Mouse (Mus musculus): ENCODE measurements around the gene Ajm1. TPM values are rescaled to one million over a fixed set of nuclear protein-coding genes. Genes with fewer than 3 reads are reported as not detected.

The Ajm1 gene
- polyA plus RNA-seq, 1 experiment from 2014 or later: 7.7 TPM

GRCm38 (mm10) chr2:25585601-25586000, 4.0 kb upstream of the Ajm1 start:
- Histone ChIP-seq H3K4me2 (ENCODE audit: low read length) (no peak overlapping the region), H3K4me3 (replicated peaks; ENCODE audit: low read length) (no peak overlapping the region), H3K27me3 (replicated peaks; ENCODE audit: control insufficient read depth, insufficient read depth, low read length) (peaks cover 6% of the 10 kb centered on the region), H3K4me1 (replicated peaks; ENCODE audit: control insufficient read depth, insufficient read depth, low read length) (peaks cover 18% of the 10 kb centered on the region), H3K27ac (ENCODE audit: low read length) (no peak overlapping the region), H3K9ac (replicated peaks; ENCODE audit: low read depth, low read length) (no peak overlapping the region), H3K36me3 (ENCODE audit: control insufficient read depth, insufficient read depth) (peaks cover 15% of the 10 kb centered on the region; the same call in 1 of the 2 replicates), H3K9me3 (ENCODE audit: control insufficient read depth, low read length) (no peaks in the 10 kb centered on the region)
- ATAC-seq: no peak
- 77% methylated on average over 3 of the region's 3 CpGs for WGBS

- ATAC-seq: no peak
- 72% methylated on average over 4 of the region's 4 CpGs for WGBS
- Histone ChIP-seq H3K4me2 (ENCODE audit: low read length) (no peak overlapping the region), H3K9ac (replicated peaks; ENCODE audit: low read depth, low read length) (no peak overlapping the region), H3K4me1 (replicated peaks; ENCODE audit: control insufficient read depth, insufficient read depth, low read length) (peaks cover 23% of the 10 kb centered on the region), H3K27me3 (replicated peaks; ENCODE audit: control insufficient read depth, insufficient read depth, low read length) (peaks cover 13% of the 10 kb centered on the region), H3K9me3 (ENCODE audit: control insufficient read depth, low read length) (no peaks in the 10 kb centered on the region), H3K36me3 (ENCODE audit: control insufficient read depth, insufficient read depth) (peaks cover 7% of the 10 kb centered on the region; the same call in 1 of the 2 replicates), H3K4me3 (replicated peaks; ENCODE audit: low read length) (no peak overlapping the region), H3K27ac (ENCODE audit: low read length) (no peak overlapping the region)
Observed at GRCm38 (mm10) chr2:25584856-25585255, 3.3 kb upstream of the Ajm1 start.

- Histone ChIP-seq H3K9me3 (ENCODE audit: control insufficient read depth, low read length) (no peaks in the 10 kb centered on the region), H3K27me3 (replicated peaks; ENCODE audit: control insufficient read depth, insufficient read depth, low read length) (peaks cover 20% of the 10 kb centered on the region), H3K36me3 (ENCODE audit: control insufficient read depth, insufficient read depth) (peaks cover 7% of the 10 kb centered on the region; the same call in 1 of the 2 replicates), H3K4me3 (replicated peaks; ENCODE audit: low read length) (no peak overlapping the region), H3K9ac (replicated peaks; ENCODE audit: low read depth, low read length) (no peak overlapping the region), H3K4me2 (ENCODE audit: low read length) (no peak overlapping the region), H3K4me1 (replicated peaks; ENCODE audit: control insufficient read depth, insufficient read depth, low read length) (peaks cover 30% of the 10 kb centered on the region), H3K27ac (ENCODE audit: low read length) (no peak overlapping the region)
- no peak for ATAC-seq
- 97% methylated on average over 3 of the region's 3 CpGs for WGBS
Observed at GRCm38 (mm10) chr2:25584152-25584551, 2.6 kb upstream of the Ajm1 start.

- Histone ChIP-seq H3K9ac (replicated peaks; ENCODE audit: low read depth, low read length) (no peak overlapping the region), H3K4me2 (ENCODE audit: low read length) (no peak overlapping the region), H3K27ac (ENCODE audit: low read length) (no peak overlapping the region), H3K36me3 (ENCODE audit: control insufficient read depth, insufficient read depth) (peaks cover 7% of the 10 kb centered on the region; the same call in 1 of the 2 replicates), H3K27me3 (replicated peaks; ENCODE audit: control insufficient read depth, insufficient read depth, low read length) (peaks cover 26% of the 10 kb centered on the region), H3K9me3 (ENCODE audit: control insufficient read depth, low read length) (no peaks in the 10 kb centered on the region), H3K4me3 (replicated peaks; ENCODE audit: low read length) (no peak overlapping the region), H3K4me1 (replicated peaks; ENCODE audit: control insufficient read depth, insufficient read depth, low read length) (peaks cover 31% of the 10 kb centered on the region)
- WGBS: 71% methylated on average over 4 of the region's 4 CpGs
- ATAC-seq: no peak
Observed at GRCm38 (mm10) chr2:25583571-25583970, 2.0 kb upstream of the Ajm1 start.

GRCm38 (mm10) chr2:25583120-25583481, 1.5 kb upstream of the Ajm1 start:
- Histone ChIP-seq H3K9ac (replicated peaks; ENCODE audit: low read depth, low read length) (no peak overlapping the region), H3K4me3 (replicated peaks; ENCODE audit: low read length) (no peak overlapping the region), H3K36me3 (ENCODE audit: control insufficient read depth, insufficient read depth) (peaks cover 7% of the 10 kb centered on the region; the same call in 1 of the 2 replicates), H3K27me3 (replicated peaks; ENCODE audit: control insufficient read depth, insufficient read depth, low read length) (peaks cover 31% of the 10 kb centered on the region), H3K27ac (ENCODE audit: low read length) (no peak overlapping the region), H3K9me3 (ENCODE audit: control insufficient read depth, low read length) (no peaks in the 10 kb centered on the region), H3K4me1 (replicated peaks; ENCODE audit: control insufficient read depth, insufficient read depth, low read length) (peaks cover 36% of the 10 kb centered on the region), H3K4me2 (ENCODE audit: low read length) (no peak overlapping the region)
- WGBS: 81% methylated on average over 6 of the region's 6 CpGs
- no peak for ATAC-seq

- H3K4me3 ChIP-seq (replicated peaks; ENCODE audit: low read length): no peak overlapping the region
- ATAC-seq: peak; percentile 32; the same call in 1 of the 2 replicates
- WGBS: 47% methylated on average over 12 of the region's 12 CpGs
- H3K4me2 ChIP-seq (ENCODE audit: low read length): no peak overlapping the region
- peaks cover 7% of the 10 kb centered on the region; the same call in 1 of the 2 replicates for H3K36me3 ChIP-seq (ENCODE audit: control insufficient read depth, insufficient read depth)
- H3K27me3 ChIP-seq (replicated peaks; ENCODE audit: control insufficient read depth, insufficient read depth, low read length): peaks cover 36% of the 10 kb centered on the region
- H3K4me1 ChIP-seq (replicated peaks; ENCODE audit: control insufficient read depth, insufficient read depth, low read length): peaks cover 41% of the 10 kb centered on the region
- no peak overlapping the region for H3K27ac ChIP-seq (ENCODE audit: low read length)
- no peak overlapping the region for H3K9ac ChIP-seq (replicated peaks; ENCODE audit: low read depth, low read length)
- no peaks in the 10 kb centered on the region for H3K9me3 ChIP-seq (ENCODE audit: control insufficient read depth, low read length)
Observed at GRCm38 (mm10) chr2:25582466-25583119, 1.0 kb upstream of the Ajm1 start.

GRCm38 (mm10) chr2:25581901-25582301, 344 bp upstream of the Ajm1 start:
- Histone ChIP-seq H3K4me2 (ENCODE audit: low read length) (peak overlapping the region; percentile 76; the same call in 1 of the 2 replicates), H3K36me3 (ENCODE audit: control insufficient read depth, insufficient read depth) (peaks cover 7% of the 10 kb centered on the region; the same call in 1 of the 2 replicates), H3K27me3 (replicated peaks; ENCODE audit: control insufficient read depth, insufficient read depth, low read length) (peaks cover 43% of the 10 kb centered on the region), H3K9ac (replicated peaks; ENCODE audit: low read depth, low read length) (no peak overlapping the region; the same call in 1 of the 2 replicates), H3K4me3 (replicated peaks; ENCODE audit: low read length) (no peak overlapping the region), H3K4me1 (replicated peaks; ENCODE audit: control insufficient read depth, insufficient read depth, low read length) (peaks cover 46% of the 10 kb centered on the region), H3K9me3 (ENCODE audit: control insufficient read depth, low read length) (no peaks in the 10 kb centered on the region), H3K27ac (ENCODE audit: low read length) (no peak overlapping the region)
- 38% methylated on average over 6 of the region's 6 CpGs for WGBS
- peak; percentile 8; the same call in 1 of the 2 replicates for ATAC-seq

- H3K4me2 ChIP-seq (ENCODE audit: low read length): peak overlapping the region; percentile 76
- no peak overlapping the region for H3K27ac ChIP-seq (ENCODE audit: low read length)
- H3K36me3 ChIP-seq (ENCODE audit: control insufficient read depth, insufficient read depth): 0 out of 2 replicates have a peak, but pooled peaks cover 3% of the 10 kb centered on the region
- H3K9ac ChIP-seq (replicated peaks; ENCODE audit: low read depth, low read length): peak overlapping the region; percentile 71
- ATAC-seq: 0 out of 2 replicates have a peak, but pooled peaks have one; percentile 0
- WGBS: 42% methylated on average over 6 of the region's 6 CpGs
- H3K27me3 ChIP-seq (replicated peaks; ENCODE audit: control insufficient read depth, insufficient read depth, low read length): peaks cover 54% of the 10 kb centered on the region
- H3K4me1 ChIP-seq (replicated peaks; ENCODE audit: control insufficient read depth, insufficient read depth, low read length): peaks cover 50% of the 10 kb centered on the region
- no peaks in the 10 kb centered on the region for H3K9me3 ChIP-seq (ENCODE audit: control insufficient read depth, low read length)
- peak overlapping the region; percentile 58 for H3K4me3 ChIP-seq (replicated peaks; ENCODE audit: low read length)
Observed at GRCm38 (mm10) chr2:25580621-25581101, 896 bp downstream of the Ajm1 start.

GRCm38 (mm10) chr2:25579737-25580460, 1.7 kb downstream of the Ajm1 start:
- ATAC-seq: no peak
- H3K36me3 ChIP-seq (ENCODE audit: control insufficient read depth, insufficient read depth): 0 out of 2 replicates have a peak, but pooled peaks cover 3% of the 10 kb centered on the region
- H3K9me3 ChIP-seq (ENCODE audit: control insufficient read depth, low read length): no peaks in the 10 kb centered on the region
- H3K27me3 ChIP-seq (replicated peaks; ENCODE audit: control insufficient read depth, insufficient read depth, low read length): peaks cover 54% of the 10 kb centered on the region
- H3K4me3 ChIP-seq (replicated peaks; ENCODE audit: low read length): peak overlapping the region; percentile 17; the same call in 1 of the 2 replicates
- H3K9ac ChIP-seq (replicated peaks; ENCODE audit: low read depth, low read length): no peak overlapping the region
- no peak overlapping the region; the same call in 1 of the 2 replicates for H3K4me2 ChIP-seq (ENCODE audit: low read length)
- H3K27ac ChIP-seq (ENCODE audit: low read length): no peak overlapping the region
- 6% methylated on average over 27 of the region's 27 CpGs for WGBS
- H3K4me1 ChIP-seq (replicated peaks; ENCODE audit: control insufficient read depth, insufficient read depth, low read length): peaks cover 55% of the 10 kb centered on the region

All from forebrain, embryonic 16.5 days (tissue).